8 mouse cellular contexts compared by ENCODE assay signal in the genomic region with DNA sequence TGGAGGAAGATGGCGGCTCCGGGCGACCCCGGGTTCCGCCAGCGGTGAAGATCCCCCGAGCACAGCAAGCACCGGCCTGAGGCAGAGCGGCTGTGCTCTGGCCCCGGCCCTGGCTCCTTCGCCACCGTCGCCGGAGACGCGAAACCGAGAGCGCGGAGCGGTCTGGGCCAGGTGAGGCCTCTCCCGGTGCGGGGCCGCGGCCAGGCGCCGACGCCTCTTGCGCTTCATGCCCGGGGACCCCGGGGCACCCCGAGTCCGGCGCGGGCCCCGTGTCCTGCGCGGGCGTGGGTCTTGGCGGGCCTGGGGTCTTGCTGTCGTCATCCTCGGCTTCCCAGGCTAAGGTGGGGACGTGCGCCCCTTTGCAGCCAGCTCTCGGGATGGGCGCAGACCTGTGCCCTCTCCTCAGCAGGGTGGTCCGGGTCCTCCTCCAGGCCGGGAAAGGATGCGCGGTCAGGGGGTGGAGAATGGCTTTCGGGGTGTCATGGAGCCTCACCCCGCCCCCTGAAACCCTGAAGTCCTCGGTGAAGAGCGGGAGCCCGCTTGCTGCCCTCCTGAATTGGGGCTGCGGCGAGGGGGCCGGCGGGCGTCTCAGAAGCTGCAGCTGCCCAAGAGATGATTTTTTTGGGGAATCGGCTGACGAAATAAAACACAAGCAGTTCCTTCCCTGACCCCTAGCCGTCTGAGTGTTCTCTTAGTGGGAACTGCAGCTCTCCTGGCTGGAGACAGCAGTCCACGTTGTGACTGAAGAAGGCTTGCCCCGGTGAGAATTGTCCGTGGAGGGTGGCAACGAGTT. TPM values are rescaled to one million over a fixed set of nuclear protein-coding genes. Genes with fewer than 3 reads are reported as not detected.
DNase-seq lines count a peak whose midpoint lies in the region; ATAC-seq and TF ChIP-seq lines count a peak whose summit lies in the region.

No protein-coding gene starts in this region.

- H3K27me3 ChIP-seq in forebrain, embryonic 15.5 days: 0 out of 2 replicates have a peak, but pooled peaks cover 3% of the 10 kb centered on the region
- no peaks in the 10 kb centered on the region for H3K27me3 ChIP-seq in intestine, embryonic 16.5 days (replicated peaks; ENCODE audit: control insufficient read depth, insufficient read depth, low read length)
- H3K27me3 ChIP-seq in lung, postnatal 0 days (replicated peaks; ENCODE audit: insufficient read depth, low read length): no peaks in the 10 kb centered on the region

- TF ChIP-seq EP300 in lung, postnatal 0 days (IDR thresholded peaks at IDR 0.05): no peak

- peak; percentile 84 for ATAC-seq in forebrain, embryonic 15.5 days (replicated peaks)
- peak; percentile 82 for ATAC-seq in intestine, embryonic 16.5 days
- peak; percentile 71 for ATAC-seq in lung, postnatal 0 days

- DNase-seq in right cerebral cortex, postnatal 10 days (ENCODE audit: low spot score in 2 of 2): peak; percentile 50 to 55
- no peak for DNase-seq in right cerebral cortex, postnatal 14 days
- peak; percentile 42 for DNase-seq in adrenal gland, postnatal 25 days
- DNase-seq in lung, postnatal 0 days (ENCODE audit: low spot score): peak; percentile 71
- DNase-seq in spleen, postnatal 10 days (ENCODE audit: low spot score in 2 of 2): peak; percentile 73 to 75
- no peak for DNase-seq in layer of hippocampus, adult 8-10 months (ENCODE audit: low spot score in 2 of 2)

- H3K9me3 ChIP-seq in forebrain, embryonic 15.5 days: no peaks in the 10 kb centered on the region
- H3K9me3 ChIP-seq in intestine, embryonic 16.5 days (ENCODE audit: control insufficient read depth, low read length): no peaks in the 10 kb centered on the region
- no peaks in the 10 kb centered on the region for H3K9me3 ChIP-seq in lung, postnatal 0 days (ENCODE audit: low read length)

- peak overlapping the region; percentile 91 for H3K27ac ChIP-seq in forebrain, embryonic 15.5 days (replicated peaks)
- peak overlapping the region; percentile 74 for H3K27ac ChIP-seq in intestine, embryonic 16.5 days (ENCODE audit: low read length)
- peak overlapping the region; percentile 93 for H3K27ac ChIP-seq in lung, postnatal 0 days (ENCODE audit: low read length)

- H3K9ac ChIP-seq in forebrain, embryonic 15.5 days (replicated peaks): peak overlapping the region; percentile 99
- peak overlapping the region; percentile 94 for H3K9ac ChIP-seq in intestine, embryonic 16.5 days (ENCODE audit: low read depth, low read length)
- peak overlapping the region; percentile 92 for H3K9ac ChIP-seq in lung, postnatal 0 days (replicated peaks; ENCODE audit: low read depth)

- no peaks in the 10 kb centered on the region for H3K36me3 ChIP-seq in forebrain, embryonic 15.5 days
- H3K36me3 ChIP-seq in intestine, embryonic 16.5 days (ENCODE audit: control insufficient read depth, insufficient read depth, low read length): no peaks in the 10 kb centered on the region
- no peaks in the 10 kb centered on the region for H3K36me3 ChIP-seq in lung, postnatal 0 days (ENCODE audit: insufficient read depth, low read length)

- peak; percentile 31 for TF ChIP-seq CTCF in lung, postnatal 0 days (IDR thresholded peaks at IDR 0.05)

- H3K4me1 ChIP-seq in forebrain, embryonic 15.5 days: peaks cover 27% of the 10 kb centered on the region
- H3K4me1 ChIP-seq in intestine, embryonic 16.5 days (ENCODE audit: control insufficient read depth, insufficient read depth, low read length): peaks cover 20% of the 10 kb centered on the region
- H3K4me1 ChIP-seq in lung, postnatal 0 days (ENCODE audit: insufficient read depth, low read depth, low read length): peaks cover 4% of the 10 kb centered on the region; the same call in 1 of the 2 replicates

- H3K4me2 ChIP-seq in forebrain, embryonic 15.5 days (replicated peaks): peak overlapping the region; percentile 62
- H3K4me2 ChIP-seq in intestine, embryonic 16.5 days (ENCODE audit: low read depth, low read length): peak overlapping the region; percentile 63
- H3K4me2 ChIP-seq in lung, postnatal 0 days (replicated peaks; ENCODE audit: low read depth, low read length): peak overlapping the region; percentile 98

- WGBS in forebrain, embryonic 15.5 days: 1% methylated on average over 65 of the region's 66 CpGs
- WGBS in intestine, embryonic 16.5 days: under 1% methylated on average over 66 of the region's 66 CpGs
- under 1% methylated on average over 48 of the region's 66 CpGs for WGBS in lung, postnatal 0 days

- peak overlapping the region; percentile 98 for H3K4me3 ChIP-seq in forebrain, embryonic 15.5 days
- H3K4me3 ChIP-seq in intestine, embryonic 16.5 days (ENCODE audit: low read length): peak overlapping the region; percentile 97
- peak overlapping the region; percentile 99 for H3K4me3 ChIP-seq in lung, postnatal 0 days (ENCODE audit: low read depth, low read length)

RNA-seq across cellular contexts. Expression of gene Fbxo42, which starts 0.5 kb away (rescaled TPM):
- 19.7 and 24.8 TPM in 2 replicates for total RNA-seq in adrenal gland, postnatal 25 days (2021)
- polyA plus RNA-seq in forebrain, embryonic 15.5 days (2015; fragmentation: Nextera tagmentation; extraction: Ambion mirVana): 25.0 and 26.5 TPM in 2 replicates
- 17.9 and 18.5 TPM in 2 replicates for polyA plus RNA-seq in intestine, embryonic 16.5 days (2015; fragmentation: Nextera tagmentation; extraction: Ambion mirVana)
- polyA plus RNA-seq in lung, postnatal 0 days (2015; fragmentation: Nextera tagmentation; extraction: Ambion mirVana): 11.1 and 12.7 TPM in 2 replicates
- total RNA-seq in layer of hippocampus, adult 8-10 months (2022): 10 to 100 TPM; 22.3 to 24.1 (median 23.5) TPM

RNA-seq across cellular contexts. Expression of gene Szrd1, which starts 8.6 kb away (rescaled TPM):
- total RNA-seq in adrenal gland, postnatal 25 days (2021): 95.3 and 115 TPM in 2 replicates
- polyA plus RNA-seq in forebrain, embryonic 15.5 days (2015; fragmentation: Nextera tagmentation; extraction: Ambion mirVana): 26.3 and 30.9 TPM in 2 replicates
- 44.4 and 46.4 TPM in 2 replicates for polyA plus RNA-seq in intestine, embryonic 16.5 days (2015; fragmentation: Nextera tagmentation; extraction: Ambion mirVana)
- 29.3 and 33.4 TPM in 2 replicates for polyA plus RNA-seq in lung, postnatal 0 days (2015; fragmentation: Nextera tagmentation; extraction: Ambion mirVana)
- 10 to 100 TPM; 50.3 to 75.0 (median 59.3) TPM for total RNA-seq in layer of hippocampus, adult 8-10 months (2022)

Comparison
In these comparisons a context has a peak if more than half of its experiments do, and no peak if none do; other contexts are left out.
1. DNase-seq: peak in right cerebral cortex, postnatal 10 days (2 of 2), adrenal gland, postnatal 25 days (single experiment), lung, postnatal 0 days (single experiment) and spleen, postnatal 10 days (2 of 2); none in right cerebral cortex, postnatal 14 days (single experiment) and layer of hippocampus, adult 8-10 months (0 of 2).
2. Peak in every context shown above with its lines, with median percentiles within 50 percentile points of each other: ATAC-seq, H3K27ac ChIP-seq, H3K4me2 ChIP-seq, H3K4me3 ChIP-seq and H3K9ac ChIP-seq.